Mouse (Mus musculus): ENCODE data around the gene Prkar1b.

The Prkar1b gene

DNA sequence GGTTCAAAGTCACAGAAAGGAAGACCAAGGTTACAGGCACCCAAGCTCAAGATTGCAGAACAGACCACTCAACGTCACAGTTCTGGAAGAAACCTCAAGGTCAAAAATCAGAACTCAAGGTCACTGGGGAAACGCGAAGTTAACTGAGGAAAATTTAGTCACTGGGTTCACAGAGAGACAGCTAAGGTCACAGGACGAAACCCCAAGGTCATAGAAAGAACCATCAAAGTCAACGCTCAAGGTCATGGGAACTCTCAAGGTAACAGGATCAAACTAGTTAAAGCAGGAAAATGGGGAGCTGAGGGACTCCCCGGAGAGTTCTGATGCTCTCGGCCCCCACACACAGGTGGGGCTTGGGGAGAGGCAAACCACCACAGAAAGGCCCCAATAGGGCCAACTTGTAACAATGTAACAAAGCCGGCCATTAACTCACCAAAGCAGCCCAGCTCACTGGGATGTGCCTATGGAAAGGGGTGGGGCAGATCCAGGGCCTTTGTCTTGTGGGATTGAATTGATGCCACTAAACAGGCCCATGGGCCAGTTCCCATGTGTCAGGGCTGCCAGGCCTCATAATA, 174.8 kb downstream of the Prkar1b start:
- DNase-seq (ENCODE audit: low read depth, low spot score), result no peak

DNA sequence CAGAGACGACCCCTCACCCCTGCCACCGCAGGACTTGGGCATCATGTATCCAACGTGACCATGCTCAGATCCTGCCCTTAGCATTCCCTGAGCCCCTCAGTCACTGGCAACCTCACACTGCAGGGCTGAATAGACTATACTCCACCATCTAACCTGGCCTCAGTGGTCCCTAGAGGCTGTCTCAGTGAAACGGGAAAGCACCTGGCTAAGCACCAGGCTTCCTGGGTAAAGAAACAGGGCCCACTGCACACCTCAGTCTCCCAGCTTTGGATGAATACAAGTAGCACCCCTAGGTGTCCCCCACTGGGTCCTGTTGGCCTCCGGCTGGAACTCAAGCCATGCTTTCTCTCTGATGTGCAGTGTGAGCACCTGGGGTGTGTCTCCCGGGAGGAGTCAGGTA, 176.3 kb downstream of the Prkar1b start:
- DNase-seq (ENCODE audit: low read depth, low spot score), result no peak

DNA sequence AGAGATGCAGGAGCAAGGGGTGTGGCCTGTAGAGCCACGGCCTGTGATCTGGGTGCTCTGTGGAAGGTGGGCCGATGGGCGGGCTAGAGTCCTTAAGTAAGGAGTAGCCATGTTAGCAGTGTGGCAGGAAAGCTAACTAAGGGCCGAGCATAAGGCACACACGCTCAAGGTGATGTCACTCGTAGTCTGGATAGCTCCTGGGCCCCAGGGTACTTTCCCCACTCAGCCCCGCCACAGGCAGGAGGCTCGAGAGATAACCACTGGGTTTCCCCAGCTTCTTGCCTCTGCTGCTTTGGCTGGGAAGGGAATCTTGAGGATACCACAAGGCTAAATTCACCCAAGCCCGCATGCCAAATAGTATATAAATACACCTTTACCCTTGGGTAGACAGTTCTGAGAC, 178.4 kb downstream of the Prkar1b start:
- no peak for DNase-seq (ENCODE audit: low read depth, low spot score)

GRCm38 (mm10) chr5:138970056-138970490, 179.7 kb downstream of the Prkar1b start:
- DNase-seq (ENCODE audit: low read depth, low spot score), result no peak
